Mouse (Mus musculus) megakaryocyte, embryonic 14.5 days (primary cell): ENCODE data around the gene 1700057G04Rik.

ENCODE experiments used
- FLI1 ChIP-seq: IDR thresholded peaks from 2 replicates; pipeline ENCODE4 v1.6.1; 2012; ENCODE audit warnings: low read length, inconsistent platforms, mixed read lengths
- GATA1 ChIP-seq: IDR thresholded peaks from 3 replicates; pipeline ENCODE4 v1.6.1; 2012; ENCODE audit warnings: mixed read lengths, low read length, inconsistent platforms, borderline replicate concordance

DNA sequence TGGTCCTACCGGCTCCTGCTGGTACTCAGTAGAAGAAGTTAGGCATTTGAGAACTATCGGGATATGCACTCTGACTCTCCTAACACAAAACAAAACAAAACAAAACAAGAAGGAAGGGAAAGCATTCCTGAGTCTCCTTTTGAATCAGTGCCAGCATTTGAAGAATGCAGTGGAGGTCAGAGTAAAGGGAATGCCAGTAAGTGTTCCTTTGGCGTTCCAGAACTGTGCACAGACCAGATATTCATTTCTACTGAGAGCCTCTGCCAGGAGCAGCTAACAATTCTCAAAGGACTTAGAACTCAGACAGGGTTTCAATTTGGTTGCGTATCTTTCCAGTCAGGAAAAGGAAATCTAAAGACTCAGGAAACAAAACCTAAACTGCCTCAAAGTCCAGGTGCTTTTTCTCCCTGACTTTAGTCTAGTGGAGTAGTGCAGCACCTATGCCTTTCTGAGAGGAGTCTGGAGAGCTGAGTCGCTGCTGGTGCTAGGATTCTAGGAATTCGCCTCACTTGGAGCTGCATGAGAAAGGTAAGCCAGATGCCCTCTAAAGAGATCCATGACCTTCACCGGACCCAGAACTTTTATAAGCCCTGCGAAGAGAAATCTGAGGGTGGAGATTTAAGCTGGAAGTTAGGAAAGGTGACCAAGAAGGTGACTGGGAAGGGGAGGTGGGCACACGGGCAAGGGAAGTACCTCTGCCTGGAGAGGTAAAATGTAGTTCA, 33.5 kb upstream of the 1700057G04Rik start, which contains the start of gene Plscr2:
- TF ChIP-seq FLI1 (no peak), GATA1 (no peak)
